Mouse (Mus musculus) ovary, postnatal 10 days (tissue): ENCODE measurements around the gene Efemp1.

Experiments
- DNase-seq: peaks from one replicate; pipeline ENCODE4 v3.0.0; 2022; ENCODE audit warnings: low spot score

Gene Efemp1

DNA sequence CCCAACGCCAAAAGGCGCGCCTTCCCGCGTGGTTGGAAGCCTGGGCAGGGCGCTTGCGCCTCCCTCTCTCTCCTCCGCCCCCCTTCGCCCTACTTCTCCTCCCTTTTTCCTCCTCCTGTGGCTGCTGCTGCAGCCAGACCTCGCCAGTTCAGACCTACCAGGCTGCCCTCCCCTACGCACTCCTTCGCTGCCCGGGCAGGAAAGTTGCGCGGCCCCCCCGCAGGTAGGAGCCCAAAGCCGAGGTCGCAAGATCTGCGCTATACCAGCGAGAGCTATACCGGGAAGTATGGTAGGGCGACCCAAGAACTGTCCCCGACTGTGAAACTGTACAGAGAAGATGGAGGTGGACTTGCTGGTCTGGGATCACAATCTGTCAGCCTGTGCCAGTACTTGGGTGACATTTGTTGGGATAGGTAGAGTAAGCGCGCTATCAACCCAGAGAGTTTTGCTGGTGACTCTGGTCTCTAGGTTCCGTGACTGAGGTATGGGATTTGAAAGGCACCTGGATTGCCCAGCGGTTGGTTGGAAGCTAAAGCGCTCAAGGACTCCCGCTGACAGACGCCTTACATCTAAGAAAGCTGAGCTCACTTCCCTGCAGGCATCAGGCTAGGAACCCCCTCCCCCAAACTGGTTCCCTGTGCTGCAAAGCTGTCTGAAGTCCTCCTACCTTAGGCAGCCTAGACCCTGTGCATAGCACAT is at the start of gene Efemp1:
TSS of gene Efemp1 (plus strand) at position 103 of the 699 bp plus-strand sequence.
- peak; percentile 18 for DNase-seq

DNA sequence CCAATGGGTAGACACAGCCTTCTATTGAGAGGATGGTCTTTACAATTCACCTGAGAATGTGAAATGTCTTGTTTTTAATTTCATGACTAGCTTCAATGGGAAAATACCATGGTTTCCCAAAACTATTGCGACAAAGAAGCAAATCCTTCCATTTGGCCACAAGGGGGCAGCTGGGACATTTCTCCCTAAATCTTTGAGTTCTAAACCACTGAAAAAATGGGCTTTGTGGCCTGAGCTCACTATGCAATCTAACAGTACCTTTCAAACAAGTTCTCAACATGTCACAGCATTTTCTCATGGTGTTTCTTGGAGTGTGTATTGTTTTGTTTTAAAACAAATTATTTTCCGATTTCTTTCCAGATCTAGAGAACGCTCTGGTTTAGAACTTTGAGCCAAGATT is 44.3 kb upstream of the Efemp1 start:
- DNase-seq: no peak

DNA sequence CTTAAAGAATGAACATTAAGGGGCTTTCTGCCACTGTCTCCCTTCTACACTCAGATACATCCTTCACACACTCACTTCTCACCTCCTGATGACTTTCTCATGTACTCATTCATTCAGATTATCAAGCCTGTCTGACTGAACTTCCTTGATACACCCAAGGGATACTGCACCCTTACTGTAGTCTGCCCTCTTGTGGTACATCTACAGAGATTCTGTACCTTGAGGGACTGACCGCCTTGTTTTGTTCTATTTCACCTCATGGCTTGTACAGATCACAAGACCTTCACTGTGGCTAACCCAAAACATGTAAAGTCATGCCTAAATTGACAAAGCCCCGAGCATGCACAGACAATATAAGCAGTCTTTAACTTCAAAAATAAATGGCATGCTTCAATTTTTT is 41.1 kb upstream of the Efemp1 start:
- DNase-seq: no peak

DNA sequence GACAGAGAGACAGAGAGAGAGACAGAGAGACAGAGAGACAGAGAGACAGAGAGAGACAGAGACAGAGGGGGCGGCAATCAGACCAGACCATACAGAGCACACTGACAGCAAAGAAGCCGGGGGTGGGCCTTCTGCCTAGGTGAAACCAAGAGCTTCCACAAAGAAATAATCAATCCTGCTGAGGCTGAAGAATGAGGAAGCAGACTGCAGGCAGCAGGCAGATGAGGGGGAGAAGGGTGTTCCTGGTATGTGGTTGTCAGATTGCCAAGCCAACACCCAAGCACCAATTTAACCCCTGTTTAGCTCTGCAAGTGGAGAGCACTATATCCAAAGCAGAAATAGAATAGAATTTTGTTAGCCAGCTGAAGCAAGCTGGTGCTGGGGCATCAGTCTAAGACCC is 40.4 kb upstream of the Efemp1 start:
- no peak for DNase-seq

DNA sequence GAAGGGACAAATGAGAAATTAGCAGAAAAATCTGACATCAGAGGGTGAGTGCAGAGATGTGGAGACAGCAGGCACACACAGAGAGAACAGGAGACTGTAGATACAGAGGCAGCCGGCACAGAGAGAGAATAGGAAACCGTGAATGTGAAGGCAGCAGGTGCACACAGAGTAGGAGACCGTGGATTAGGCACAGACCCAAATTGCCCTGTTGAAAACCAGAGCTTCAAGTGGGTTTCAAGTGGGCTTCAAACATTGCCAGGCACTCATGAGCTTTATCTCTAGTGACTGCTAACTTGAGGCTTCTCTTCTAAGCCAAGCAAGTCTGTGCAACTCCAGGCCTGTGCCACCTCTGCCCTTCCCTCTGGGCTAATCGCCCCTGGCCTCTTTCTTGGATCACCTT is 35.6 kb upstream of the Efemp1 start:
- no peak for DNase-seq

DNA sequence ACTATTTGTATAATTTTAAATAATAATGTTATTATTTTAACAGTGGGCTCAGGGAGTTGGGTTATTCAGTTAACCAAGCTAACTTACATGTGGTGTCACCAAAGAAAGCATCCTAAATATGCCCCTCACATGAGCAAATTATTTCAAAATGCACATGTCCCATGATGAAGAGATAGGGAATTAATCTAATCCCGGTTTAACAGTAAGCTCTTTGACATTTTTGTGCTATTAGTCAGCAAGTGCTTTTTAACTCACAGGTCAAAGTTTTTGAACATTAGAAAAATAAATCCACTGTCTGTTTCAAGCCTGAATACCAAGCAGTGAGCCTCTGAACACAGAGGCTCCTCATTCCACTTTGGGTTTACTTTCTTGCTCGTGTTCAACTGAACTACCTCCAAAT is 26.1 kb upstream of the Efemp1 start:
- no peak for DNase-seq

DNA sequence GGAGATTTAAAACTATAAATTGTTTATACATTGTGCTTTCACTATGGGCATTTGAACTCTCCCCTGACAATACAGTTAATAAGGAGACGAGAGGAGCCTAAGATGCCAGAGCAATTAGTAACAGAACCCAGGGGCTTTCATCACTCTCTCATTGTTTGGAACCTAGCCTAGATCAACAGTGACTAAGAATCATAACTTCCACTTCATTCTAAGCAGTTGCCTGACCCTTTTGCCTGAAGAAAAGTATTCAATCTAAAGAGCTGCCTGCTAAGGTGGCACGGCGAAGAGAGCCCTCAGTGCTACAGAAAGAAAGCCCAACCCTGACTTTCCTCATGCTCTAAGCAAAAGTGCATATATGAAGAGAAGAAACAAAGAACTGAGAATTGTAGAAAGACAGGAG is 19.2 kb upstream of the Efemp1 start:
- no peak for DNase-seq

DNA sequence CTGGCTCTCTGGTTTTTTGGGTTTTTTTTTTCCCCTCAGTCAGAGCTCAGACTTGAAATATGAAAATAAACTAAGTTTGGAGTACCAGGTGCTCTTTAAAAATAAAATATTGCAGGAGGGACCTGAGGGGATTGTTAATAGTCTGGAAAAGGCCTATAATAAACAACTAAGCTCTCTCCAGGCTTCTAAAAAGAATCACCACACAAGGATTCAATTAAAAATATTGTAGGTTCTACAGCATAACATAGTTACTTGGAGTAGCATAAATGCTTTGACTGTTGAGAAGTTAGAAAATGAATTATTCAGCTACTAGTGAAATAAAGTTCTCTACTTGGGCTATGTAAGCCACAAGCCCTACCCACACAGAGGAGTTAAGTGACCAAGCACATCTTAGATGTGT is 17.9 kb upstream of the Efemp1 start:
- DNase-seq: no peak

DNA sequence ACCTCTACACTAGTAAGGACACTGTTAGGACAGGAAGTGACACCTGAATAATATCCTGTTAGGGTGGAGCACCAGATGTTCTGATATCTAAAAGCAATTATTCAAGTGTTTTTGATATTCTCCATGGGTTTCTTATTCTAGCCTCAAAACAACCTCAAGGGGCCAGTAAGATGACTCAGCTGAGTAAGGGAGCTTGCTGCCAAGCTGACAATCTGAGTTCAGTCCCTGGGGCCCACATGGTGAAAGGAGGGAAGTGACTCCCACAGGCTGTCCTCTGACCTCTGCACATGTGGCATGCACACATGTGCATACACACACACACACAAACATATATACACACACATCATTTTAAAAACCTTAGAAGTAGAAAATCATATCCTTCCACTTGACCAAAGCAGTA is 3.2 kb upstream of the Efemp1 start:
- DNase-seq: no peak

DNA sequence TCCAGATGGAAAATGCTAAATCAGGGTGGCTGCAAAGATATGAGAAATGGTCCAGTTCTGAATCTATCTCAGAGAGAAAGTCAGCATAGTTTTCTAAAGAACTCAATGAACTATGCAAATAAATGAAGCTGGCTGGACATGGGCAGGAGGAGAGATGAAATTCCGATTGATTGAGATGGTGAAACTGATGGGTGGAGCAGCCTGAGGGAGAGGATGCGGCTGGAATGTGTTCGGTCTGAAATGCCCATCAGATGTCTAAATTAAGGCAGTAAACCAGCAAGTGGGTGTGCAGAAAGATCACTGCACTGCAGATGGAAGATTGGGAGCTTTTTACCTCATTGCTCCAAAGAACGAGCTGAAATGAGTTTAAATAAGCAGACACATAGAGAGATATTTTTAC is 1.4 kb upstream of the Efemp1 start:
- DNase-seq: no peak

DNA sequence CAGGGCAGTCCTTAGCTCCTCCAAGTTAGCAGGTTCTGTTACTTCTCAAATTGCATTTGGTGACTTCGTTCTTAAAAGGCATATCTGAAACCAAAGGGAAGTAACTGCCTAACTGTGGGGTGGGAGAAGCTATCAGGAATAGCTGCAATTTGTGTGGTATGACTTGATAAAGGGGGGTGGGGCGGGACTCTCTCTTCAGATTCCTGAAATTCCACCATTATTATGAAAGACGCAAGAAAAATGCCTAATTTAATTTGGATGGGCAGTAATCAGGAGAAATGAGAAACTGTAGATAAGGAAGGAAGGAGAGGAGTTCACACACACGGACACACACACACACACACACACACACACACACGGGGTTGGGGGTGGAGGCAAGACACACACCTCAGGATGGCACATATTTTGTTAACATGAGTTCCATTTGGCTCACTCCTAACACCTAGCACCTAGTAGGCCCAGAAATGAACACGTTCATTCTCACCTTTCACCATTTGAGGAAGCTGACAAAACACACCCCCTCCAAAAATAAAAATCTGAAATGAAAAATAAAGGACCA is 564 bp upstream of the Efemp1 start:
- no peak for DNase-seq

DNA sequence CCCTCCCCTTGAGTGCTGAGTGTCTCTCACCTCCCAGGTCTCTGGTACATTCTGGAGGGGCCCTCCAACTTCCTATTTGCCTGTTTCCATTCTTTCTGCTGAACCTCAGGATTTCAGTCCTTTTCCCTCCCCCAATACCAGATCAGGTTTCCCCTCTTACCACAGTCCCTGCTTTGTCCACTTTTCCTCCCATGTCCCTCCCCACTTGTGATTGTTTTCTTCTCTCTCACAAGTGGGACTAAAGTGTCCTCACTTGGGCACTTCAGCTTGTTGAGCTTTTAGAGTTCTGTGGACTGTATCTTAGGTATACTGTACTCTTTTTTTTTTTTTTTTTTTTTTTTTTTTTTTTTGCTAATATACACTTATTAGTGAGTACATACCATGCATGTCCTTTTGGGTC is 6.1 kb downstream of the Efemp1 start:
- no peak for DNase-seq

DNA sequence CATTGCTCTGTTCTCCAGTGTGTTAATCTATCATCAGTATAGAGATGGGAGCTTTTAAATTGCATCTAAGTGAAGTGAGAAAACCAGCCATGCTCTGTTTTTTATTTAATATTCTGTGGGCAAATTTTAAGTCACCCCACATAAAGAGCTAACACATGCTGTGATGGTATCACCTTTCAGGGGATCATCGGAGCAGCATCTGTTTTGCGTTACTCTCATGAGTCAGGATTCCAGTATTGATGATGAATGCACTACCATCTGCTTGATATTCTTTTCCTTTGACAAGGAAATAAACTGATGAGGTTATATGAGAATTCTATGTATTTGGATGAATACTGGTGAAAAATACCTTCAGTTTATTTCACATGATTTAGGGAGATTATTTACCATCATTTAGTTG is 16.1 kb downstream of the Efemp1 start:
- no peak for DNase-seq

DNA sequence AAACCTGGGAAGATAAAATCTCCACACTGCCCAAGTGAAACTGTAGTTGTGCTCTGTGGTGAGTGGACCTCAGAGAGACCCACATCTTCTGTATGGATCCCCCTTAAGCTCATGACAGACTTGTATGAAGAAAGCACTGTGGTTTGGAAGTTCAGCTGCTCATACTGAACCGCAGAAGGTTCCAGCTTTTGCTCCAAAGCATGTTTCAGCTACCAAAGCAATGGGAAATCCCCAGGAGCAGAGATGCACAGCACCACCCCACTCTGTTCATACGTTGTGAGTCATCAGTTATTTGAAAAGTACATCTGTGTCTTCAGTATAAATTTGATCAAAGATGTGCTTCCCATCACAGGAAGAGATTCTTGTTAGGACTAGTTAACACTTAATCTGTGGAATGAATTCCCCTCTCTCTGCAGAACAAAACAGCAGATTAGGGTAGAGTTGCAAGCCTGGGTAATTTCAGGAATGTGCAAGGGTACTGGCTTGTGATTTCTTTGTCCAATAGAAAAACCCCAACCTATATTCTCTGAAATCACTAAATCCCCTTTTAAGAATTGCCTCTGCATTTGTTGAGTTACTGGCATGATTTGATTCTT is 28.5 kb downstream of the Efemp1 start:
- no peak for DNase-seq

DNA sequence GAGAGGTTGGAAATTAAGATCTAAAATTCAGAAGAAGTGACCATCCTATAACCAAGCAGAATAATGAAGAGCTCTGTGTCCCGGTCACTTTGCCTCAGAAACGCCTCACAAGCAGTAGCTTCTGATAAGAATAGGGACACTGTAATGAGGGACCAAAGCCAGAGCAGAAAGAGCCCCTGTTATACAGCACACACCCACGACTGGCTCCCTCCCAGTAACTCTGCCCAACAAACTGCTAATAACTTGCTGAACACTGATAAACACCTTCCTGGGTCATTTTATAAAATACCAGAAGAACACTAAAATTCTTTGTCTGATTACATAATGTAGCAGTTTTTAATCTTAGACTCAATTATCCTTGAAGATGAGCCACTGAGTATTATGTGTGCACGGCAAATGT is 30.1 kb downstream of the Efemp1 start:
- no peak for DNase-seq

DNA sequence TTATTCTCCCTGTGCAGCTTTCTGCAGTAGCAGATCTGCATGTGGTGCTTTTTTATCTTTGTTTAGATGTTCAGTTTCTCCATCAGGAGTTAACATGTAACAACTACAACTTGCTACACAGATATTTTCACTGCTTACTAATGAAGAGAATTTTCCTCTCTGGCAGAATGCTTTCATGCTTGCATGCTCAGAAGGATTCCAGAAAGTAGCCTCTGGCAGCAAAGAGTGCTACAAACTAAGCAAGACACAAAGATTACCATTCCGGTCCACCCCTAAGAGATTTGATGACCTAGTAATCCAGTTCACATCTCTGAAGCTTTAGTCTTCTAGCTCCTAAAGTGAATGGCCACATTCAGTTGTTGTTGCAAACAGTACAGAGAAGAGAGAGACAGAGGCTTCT is 36.5 kb downstream of the Efemp1 start:
- no peak for DNase-seq

DNA sequence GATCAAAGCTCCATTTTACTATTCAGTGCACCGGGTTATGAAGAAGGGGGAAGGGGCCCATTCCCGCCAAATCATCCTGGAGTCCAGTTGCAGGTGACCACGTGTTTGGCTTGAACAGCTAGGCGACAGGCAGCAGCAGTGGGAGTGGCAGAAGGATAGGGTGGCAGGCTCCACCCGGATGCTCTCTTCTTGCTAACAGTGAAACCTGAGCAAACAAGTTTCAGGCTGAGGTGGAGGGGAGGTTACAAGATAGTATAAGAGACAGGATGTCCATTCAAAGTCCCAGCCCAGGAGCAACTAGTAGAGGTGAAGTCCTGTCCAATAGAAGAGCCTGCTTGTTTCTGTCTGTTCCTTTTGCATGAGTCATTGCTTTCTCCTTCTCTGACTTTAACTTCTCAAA is 38.5 kb downstream of the Efemp1 start:
- DNase-seq: no peak

DNA sequence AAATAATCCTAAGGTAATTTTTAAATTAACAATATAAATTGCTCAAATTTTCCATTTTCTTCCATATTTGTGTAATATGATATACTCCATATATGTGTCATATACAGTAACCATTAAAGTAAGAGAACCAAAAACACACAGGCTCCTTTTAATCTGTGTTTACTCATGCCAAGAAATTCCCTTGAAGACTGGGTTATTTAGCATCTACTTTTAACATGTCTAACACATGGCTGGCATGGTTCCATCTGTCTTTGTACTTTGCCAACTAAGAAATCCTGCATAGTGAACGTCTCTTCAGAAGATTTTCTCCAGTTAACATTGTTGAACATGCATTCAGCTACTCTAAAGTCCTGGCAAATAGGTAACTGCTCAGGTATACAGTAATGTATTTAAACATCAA is 46.4 kb downstream of the Efemp1 start:
- no peak for DNase-seq

DNA sequence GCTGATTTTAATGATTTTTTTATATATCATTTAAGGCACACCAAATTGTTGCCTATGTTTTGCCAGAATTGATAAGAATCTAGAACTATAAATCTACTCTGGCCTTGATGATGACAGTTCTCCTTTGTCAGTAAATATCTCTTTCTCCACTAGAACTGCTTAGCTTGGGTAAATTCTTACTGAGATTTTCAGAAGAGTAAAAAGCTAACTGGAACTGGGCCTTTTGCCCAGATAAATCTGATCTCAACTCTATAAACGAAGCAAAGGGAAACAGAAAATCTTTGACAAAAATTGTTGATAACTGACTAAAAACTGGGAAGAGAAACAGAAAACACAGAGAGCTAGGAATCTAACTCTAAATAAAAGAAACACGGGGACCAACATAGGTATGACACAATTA is 51.6 kb downstream of the Efemp1 start:
- DNase-seq: no peak

DNA sequence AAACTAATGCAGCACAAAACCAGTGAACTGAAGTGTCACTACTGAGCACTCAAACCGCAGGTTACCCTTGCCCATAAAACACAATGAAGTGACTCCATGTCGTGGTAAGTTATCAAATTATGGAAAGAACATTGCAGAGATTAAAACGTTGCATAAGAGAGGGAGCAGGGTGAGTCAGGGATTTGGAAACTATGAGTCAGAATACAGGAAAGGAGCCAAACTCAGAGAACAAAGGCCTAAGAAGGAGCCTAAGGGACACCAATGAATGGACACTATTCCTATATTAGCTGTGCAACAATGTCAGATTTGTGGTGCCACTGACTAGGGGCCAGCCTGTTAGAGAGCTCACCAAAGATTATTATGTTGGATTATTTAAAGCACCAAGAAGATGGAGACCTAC is 53.3 kb downstream of the Efemp1 start:
- no peak for DNase-seq

DNA sequence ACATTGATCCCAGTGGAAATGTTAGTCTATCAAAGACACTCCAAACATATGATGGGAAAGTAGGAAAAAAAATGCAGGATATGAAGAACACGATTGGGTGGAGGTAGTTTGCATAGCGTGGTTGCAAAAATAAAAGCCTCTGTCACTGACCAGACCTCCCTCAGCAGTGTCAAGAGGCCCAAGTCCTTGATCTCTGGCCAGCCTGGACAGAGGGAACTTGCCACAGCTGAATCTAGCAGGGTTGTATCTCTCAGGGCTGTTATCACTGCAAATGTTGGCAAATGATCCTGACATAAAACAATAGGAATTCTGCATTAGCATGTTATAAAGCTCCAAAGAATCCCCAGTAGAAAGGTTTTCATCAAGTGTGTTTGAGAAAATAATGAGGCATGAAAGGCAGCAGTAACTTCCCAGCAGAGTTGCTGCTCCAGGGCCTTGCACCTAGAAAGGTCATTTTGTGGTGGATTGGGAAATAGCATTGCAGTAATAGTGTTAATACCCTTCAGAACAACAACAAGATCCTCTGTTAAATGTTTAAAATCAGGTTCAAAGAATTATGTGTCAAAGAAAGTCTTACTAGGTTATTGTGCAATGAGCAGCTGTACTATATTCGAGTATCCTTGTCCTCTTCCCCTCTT is 56.0 kb downstream of the Efemp1 start:
- no peak for DNase-seq

DNA sequence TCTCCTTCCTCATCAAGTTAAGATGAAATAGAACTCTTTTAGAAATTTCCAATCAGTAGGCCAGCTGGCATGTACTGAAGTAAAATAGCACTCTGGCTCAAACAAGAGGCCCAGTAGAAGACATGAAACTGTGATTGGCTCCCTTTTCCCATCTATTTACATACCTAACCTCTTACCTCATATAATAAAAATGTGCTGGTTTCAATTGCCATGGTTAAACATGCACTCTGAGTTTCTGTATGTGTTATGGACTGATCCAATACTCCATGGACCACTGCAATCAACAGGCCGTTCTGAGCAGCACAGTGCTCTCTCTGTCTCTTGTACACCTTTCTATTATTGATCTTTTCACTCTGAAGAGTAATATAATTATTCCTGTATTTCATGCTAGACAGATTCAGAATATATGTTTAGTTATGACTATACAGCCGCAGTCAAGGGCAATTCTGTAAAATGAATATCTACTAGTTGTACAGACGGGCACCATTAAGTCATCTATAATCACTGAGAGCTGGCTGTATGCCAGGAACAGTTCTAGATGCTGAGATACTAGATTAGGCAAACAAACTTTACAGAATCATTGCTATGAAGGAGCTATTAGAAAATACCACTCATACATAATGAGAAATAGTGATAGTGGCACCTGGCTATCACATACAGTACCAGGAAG is 59.6 kb downstream of the Efemp1 start:
- no peak for DNase-seq

DNA sequence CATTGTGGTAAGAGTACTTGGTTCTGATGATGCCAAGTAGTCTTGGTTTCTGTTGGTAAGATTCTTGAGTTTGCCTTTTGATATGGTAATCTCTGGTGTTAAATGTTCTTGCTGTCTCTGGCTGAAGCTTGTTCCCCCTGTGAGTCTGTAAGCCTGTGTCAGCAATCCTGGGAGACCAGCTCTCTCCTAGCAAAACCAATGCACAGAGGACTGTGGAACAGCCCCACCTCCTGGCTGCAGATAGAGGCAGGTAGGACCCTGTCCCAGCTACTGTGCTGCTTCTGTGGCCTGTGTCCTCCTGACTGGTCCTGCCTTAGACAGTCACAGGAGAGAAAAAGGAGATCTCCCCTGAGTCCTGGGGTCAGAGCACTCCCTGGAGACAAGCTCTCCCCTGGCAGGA is 81.4 kb downstream of the Efemp1 start:
- no peak for DNase-seq
